Mouse (Mus musculus) embryonic facial prominence, embryonic 12.5 days (tissue): ENCODE measurements around the gene Inpp5f. TPM values are rescaled to one million over a fixed set of nuclear protein-coding genes. Genes with fewer than 3 reads are reported as not detected.

Source experiments
- ATAC-seq: fragments of 200-750 bp; cut with Nextera tagmentation; 2 replicates; pipeline ENCODE4 v1.8.0; 2017; ENCODE audit not compliant: insufficient number of reproducible peaks, insufficient read depth, low FRiP score, low TSS enrichment
- H3K27ac ChIP-seq: fragments of 300-500 bp; sonication (generic); 2 replicates; pipeline ENCODE4 v1.5.1; 2016; ENCODE audit warnings: mild to moderate bottlenecking
- H3K27me3 ChIP-seq: fragments of 300-500 bp; sonication (generic); 2 replicates; pipeline ENCODE4 v1.6.1; 2016; ENCODE audit warnings: mild to moderate bottlenecking, moderate library complexity
- H3K36me3 ChIP-seq: fragments of 300-500 bp; sonication (generic); 2 replicates; pipeline ENCODE4 v1.6.1; 2016; ENCODE audit warnings: mild to moderate bottlenecking
- H3K4me1 ChIP-seq: fragments of 300-500 bp; sonication (generic); 2 replicates; pipeline ENCODE4 v1.6.1; 2016
- H3K4me2 ChIP-seq: fragments of 300-500 bp; sonication (generic); replicated peaks from 2 replicates; pipeline ENCODE4 v1.6.1; 2016; ENCODE audit warnings: mild to moderate bottlenecking, moderate library complexity
- H3K4me3 ChIP-seq: fragments of 300-500 bp; sonication (generic); 2 replicates; pipeline ENCODE4 v1.5.1; 2016; ENCODE audit warnings: mild to moderate bottlenecking
- H3K9ac ChIP-seq: fragments of 300-500 bp; sonication (generic); 2 replicates; pipeline ENCODE4 v1.6.1; 2016; ENCODE audit warnings: mild to moderate bottlenecking, moderate library complexity
- H3K9me3 ChIP-seq: fragments of 300-500 bp; sonication (generic); 2 replicates; pipeline ENCODE4 v1.6.1; 2016; ENCODE audit warnings: mild to moderate bottlenecking, moderate library complexity
- WGBS: fragments of 180-500 bp; shearing (Covaris S2); methylation state at CpG from one replicate; pipeline ENCODE4 v1.1.7; 2016; 5-methylcytosine and 5-hydroxymethylcytosine counted together
- polyA plus RNA-seq: library from polyadenylated mRNA; unstranded; fragments of >200 nt; fragmentation: Nextera tagmentation; extraction: Ambion mirVana; gene quantifications from 2 replicates; pipeline ENCODE4 v1.2.1, GENCODE M21; 2016

The Inpp5f gene
- polyA plus RNA-seq, 1 experiment from 2014 or later = 29.9 TPM

- Histone ChIP-seq H3K36me3 (peaks cover under 1% of the 10 kb centered on the region), H3K27me3 (peaks cover 3% of the 10 kb centered on the region; the same call in 1 of the 2 replicates), H3K9ac (peak within 1 kb of the TSS; percentile 94), H3K4me2 (peak within 1 kb of the TSS; percentile 90), H3K27ac (peak within 1 kb of the TSS; percentile 63; the same call in 1 of the 2 replicates), H3K4me1 (peaks cover 18% of the 10 kb centered on the region), H3K4me3 (peak within 1 kb of the TSS; percentile 99), H3K9me3 (no peaks in the 10 kb centered on the region)
- WGBS = under 1% methylated on average over 55 of the region's 55 CpGs
- peak; percentile 78 for ATAC-seq
These were observed 133.8 kb downstream of the Inpp5f start, which contains the start of gene Sec23ip for GRCm38 (mm10) chr7:128744684-128745485. TSS of gene Sec23ip (plus strand) at chr7:128744943.

Other genes with a start within 250 kb of the Inpp5f start
- 13.6 and 14.0 TPM in 2 replicates for gene Rgs10, start 192.6 kb upstream of the Inpp5f start, polyA plus RNA-seq
- 34.5 and 36.8 TPM in 2 replicates for gene Tial1, start 149.6 kb upstream of the Inpp5f start, polyA plus RNA-seq
- 9.1 TPM in 2 replicates for gene Bag3, start 87.7 kb upstream of the Inpp5f start, polyA plus RNA-seq
- gene Mcmbp, start 129.2 kb downstream of the Inpp5f start, polyA plus RNA-seq = 77.9 and 80.2 TPM in 2 replicates
- gene Sec23ip, start 133.6 kb downstream of the Inpp5f start, polyA plus RNA-seq = 35.8 and 37.3 TPM in 2 replicates